Mouse (Mus musculus) liver, adult 2 months (tissue): Measurements from ENCODE around the gene Gm9936.

Source experiments
- CTCF ChIP-seq: fragments of 200-500 bp; IDR thresholded peaks from 2 replicates; pipeline ENCODE4 v1.5.1; 2011; ENCODE audit warnings: low read depth, low read length, control low read depth
- POLR2A ChIP-seq: fragments of 200-500 bp; IDR thresholded peaks from 2 replicates; pipeline ENCODE4 v1.6.1; 2011; ENCODE audit warnings: low read length, control low read depth; ENCODE audit not compliant: insufficient read depth; ENCODE audit errors: extremely low read depth

DNA sequence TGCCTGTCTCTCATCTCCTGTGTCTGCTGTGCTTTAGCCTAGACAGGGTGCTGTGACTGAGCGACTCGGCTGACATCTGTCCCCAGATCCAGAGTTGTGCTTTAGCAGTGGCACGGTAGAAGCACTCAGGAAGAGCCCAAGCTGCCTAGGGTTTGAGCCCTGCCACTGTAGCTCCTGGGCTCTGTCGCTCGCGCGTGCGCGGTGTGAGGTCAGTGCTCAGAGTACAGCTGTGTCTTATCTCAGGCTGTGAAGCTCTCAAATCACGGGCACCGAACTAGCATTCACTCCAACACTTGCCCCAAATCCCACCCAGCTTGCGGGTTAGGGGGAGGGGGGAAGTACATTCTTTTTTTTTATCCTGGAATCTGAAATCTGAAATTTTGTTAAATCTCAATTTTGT, 21.6 kb downstream of the Gm9936 start:
- TF ChIP-seq POLR2A (no peak), CTCF (no peak)
